Mouse (Mus musculus): ENCODE measurements around the gene Smarca2. TPM values are rescaled to one million over a fixed set of nuclear protein-coding genes. Genes with fewer than 3 reads are reported as not detected.
"Not testable (repeated sequence)": the region's sequence is repeated elsewhere in the genome, so short reads cannot be mapped to it uniquely, and the experiment has no call there.

Gene Smarca2
- total RNA-seq, 2 experiments from 2014 or later: 35.5 to 43.8 TPM

- no peak for DNase-seq
- intact Hi-C loops (cut with DNase I): loop anchor here (5.0 kb wide), 1 partner anchor 684 kb away; no protein-coding TSS in a partner anchor
Measured at GRCm38 (mm10) chr19:26733546-26734100, 128.8 kb downstream of the Smarca2 start.

DNA sequence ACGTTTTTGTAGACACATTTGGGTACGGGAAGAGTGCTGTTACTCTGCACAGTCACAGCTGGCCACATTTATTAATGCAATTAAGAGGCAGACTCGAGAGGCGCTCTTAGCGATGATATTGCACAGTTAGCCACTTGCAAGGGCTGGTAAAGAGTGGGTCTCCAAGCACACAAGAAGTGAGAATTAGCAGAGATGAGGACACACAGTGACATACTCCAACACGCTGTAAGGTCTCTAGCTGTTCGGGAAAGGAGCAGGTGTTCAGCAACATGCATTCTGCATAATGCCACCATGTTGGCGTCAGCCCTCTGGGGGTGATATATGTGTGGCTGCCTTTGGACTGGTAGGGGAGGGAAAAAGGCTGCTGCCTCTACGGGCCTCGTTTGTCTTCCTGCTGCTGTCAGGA lies 129.9 kb downstream of the Smarca2 start:
- DNase-seq: no peak
- intact Hi-C loops (cut with DNase I): loop anchor here (5.0 kb wide), 1 partner anchor 683 kb away; no protein-coding TSS in a partner anchor

- intact Hi-C loops (cut with DNase I): loop anchor here (5.0 kb wide), 1 partner anchor 1073 kb away; the partner anchor contains the start of gene Dmrt2
- not testable (repeated sequence) for DNase-seq
Measured at GRCm38 (mm10) chr19:26745021-26745420, 140.2 kb downstream of the Smarca2 start.

DNA sequence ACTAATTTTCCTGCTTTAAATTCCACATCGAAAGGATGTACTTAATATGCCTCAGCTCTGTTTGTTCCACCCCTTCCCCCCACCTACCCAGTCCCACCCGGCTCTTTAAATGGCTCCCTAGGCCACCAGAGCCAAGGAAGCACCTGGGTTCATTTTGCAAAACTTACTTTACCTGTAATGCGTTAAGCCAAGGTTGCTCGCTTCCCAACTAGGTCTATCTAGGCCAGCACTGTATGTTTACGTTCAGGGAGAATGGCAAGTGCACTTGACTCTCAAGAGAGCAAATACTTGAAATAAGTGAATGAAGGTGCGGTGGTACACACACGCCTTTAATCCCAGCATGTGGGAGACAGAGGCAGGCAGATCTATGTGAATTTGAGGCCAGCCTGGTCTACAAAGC lies 140.7 kb downstream of the Smarca2 start:
- intact Hi-C loops (cut with DNase I): loop anchor here (5.0 kb wide), 1 partner anchor 1073 kb away; the partner anchor contains the start of gene Dmrt2
- no peak for DNase-seq

DNA sequence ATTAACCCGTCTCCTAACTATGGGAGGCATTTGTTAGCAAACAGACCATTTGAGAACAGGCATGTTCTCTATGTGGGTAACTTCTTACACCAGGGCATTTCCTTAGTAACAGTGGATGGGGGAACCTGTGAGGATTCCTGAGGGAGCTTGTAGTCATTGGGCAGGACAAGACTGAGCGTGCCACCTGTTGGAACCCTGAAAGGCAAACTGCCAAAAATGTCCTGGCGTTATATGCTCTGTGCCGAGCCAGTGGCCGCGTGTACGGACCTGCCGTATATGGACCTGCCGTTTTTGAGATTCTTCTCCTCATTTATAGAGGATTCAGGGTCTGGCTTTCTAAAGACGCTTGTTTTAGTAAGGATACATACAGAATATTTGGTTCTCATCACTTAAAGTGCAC lies 141.4 kb downstream of the Smarca2 start:
- intact Hi-C loops (cut with DNase I): loop anchor here (5.0 kb wide), 1 partner anchor 1074 kb away; the partner anchor contains the start of gene Dmrt2
- DNase-seq: no peak

GRCm38 (mm10) chr19:26746709-26747467 lies 142.0 kb downstream of the Smarca2 start:
- intact Hi-C loops (cut with DNase I): loop anchor here (5.0 kb wide), 1 partner anchor 1075 kb away; the partner anchor contains the start of gene Dmrt2
- DNase-seq: no peak

- peak; percentile 38 to 53 for DNase-seq
- intact Hi-C loops (cut with DNase I): loop anchor here (2.0 to 5.0 kb wide), 2 partner anchors 141 to 1076 kb away; partner anchors contain the start of gene Dmrt2
Measured at GRCm38 (mm10) chr19:26747571-26748539, 143.0 kb downstream of the Smarca2 start.

GRCm38 (mm10) chr19:26748676-26749075 lies 143.8 kb downstream of the Smarca2 start:
- no peak for DNase-seq
- intact Hi-C loops (cut with DNase I): loop anchor here (2.0 to 5.0 kb wide), 2 partner anchors 142 to 1076 kb away; partner anchors contain the start of gene Dmrt2

DNA sequence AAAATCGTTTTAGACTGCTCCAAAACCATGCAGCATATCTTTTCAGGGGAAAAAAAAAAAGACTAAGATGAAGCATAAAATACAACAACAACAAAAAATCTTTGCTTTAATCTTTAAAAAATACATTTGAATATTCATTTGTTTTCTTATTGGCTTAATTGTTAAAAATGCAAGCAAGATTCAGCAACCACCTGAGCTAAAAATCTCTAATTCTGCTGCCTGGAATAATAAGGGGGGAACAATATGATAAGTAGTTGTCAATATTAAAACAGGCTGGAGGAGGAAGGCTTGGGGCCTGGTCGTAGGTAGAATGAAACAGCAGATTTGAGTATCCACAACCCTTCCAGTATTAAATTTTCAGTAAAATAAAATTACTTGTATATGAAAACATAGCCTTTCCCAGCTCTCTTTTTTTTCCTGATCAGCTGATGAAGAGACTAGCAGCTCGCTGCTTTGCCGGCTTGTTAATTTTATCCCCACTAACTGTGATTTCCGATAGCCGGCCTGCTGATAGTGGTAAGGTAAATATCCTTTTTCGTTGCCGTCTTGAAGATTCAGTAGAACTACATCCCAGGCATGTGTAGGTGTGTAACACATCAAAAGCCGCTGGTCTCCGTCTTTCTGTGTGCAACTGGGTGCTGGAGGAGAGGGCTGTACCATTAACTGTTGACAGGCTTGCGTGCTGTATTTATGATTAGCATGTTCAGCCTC lies 144.7 kb downstream of the Smarca2 start:
- intact Hi-C loops (cut with DNase I): loop anchor here (2.0 to 5.0 kb wide), 2 partner anchors 143 to 1077 kb away; partner anchors contain the start of gene Dmrt2

GRCm38 (mm10) chr19:26752611-26753163 lies 147.8 kb downstream of the Smarca2 start:
- DNase-seq: no peak
- intact Hi-C loops (cut with DNase I): no loop called here

More for the DNA sequence above, 144.7 kb downstream of the Smarca2 start:
- DNase-seq: no peak

DNA sequence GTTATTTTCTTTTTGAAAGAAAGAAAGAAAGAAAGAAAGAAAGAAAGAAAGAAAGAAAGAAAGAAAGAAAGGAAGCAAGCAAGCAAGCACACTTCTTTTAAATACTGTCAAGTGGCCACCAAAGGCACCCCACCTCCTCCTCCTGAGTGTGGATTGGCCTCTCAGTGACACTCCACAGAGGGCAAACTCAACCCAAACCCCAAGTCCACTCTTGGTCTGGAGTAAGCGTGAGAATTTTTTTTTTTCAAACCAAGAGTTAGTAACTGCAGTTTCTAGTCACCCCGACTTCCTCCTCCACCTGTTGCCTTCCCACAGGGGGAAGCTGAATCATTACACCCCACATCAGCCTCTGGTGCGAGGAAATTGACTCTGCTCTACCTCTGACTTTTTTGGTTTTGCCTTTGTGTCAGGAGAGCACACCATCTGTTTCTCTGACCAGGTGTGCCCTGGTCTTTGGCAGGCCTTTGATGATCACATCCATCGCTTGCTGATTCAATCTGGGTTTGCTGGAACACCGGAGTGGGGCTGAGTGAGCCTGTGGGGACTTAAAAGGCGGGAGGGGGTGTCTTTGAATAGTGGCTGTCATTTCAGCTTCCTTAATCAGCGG lies 148.5 kb downstream of the Smarca2 start:
- no peak for DNase-seq
- intact Hi-C loops (cut with DNase I): no loop called here

DNA sequence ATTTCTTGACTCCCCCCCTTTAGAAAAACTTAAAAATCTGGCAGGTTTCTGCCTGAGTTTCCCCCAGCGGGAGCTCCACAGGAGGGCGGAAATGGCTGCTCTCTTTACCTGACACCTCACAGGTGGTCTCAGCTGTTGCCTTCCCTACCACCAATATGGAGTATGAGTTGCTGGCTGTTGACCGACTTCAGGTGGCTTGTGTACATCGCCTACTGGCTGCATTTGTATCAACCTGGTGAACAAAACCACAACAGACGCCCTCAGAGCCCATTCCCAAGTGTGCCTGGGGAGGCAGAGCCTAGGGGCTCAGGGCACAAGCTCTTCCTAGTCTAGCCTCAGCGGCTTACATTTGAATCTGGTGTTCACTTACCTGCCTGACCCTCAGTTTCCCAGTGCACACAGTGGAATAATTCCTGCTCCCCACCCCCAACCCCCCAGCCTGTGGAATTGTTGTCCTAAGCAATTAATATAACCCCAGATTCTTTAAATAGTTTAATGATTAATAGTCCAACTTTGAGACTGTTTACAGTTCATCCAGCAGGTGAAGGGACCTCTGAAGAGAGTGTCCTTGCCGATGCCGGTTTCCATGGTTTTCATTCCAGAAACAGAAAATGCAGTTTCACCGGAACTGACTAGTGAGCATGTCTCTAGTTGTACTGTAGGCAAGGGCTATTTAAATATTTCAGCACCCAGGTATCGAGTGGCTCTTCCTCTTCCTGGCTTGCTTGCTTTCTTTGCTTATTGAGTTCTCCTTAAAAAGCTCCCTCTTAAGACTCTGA lies 149.4 kb downstream of the Smarca2 start:
- intact Hi-C loops (cut with DNase I): no loop called here
- no peak for DNase-seq

GRCm38 (mm10) chr19:26755991-26756390 lies 151.1 kb downstream of the Smarca2 start:
- intact Hi-C loops (cut with DNase I): no loop called here

GRCm38 (mm10) chr19:26756399-26756798 lies 151.5 kb downstream of the Smarca2 start:
- DNase-seq: no peak
- intact Hi-C loops (cut with DNase I): no loop called here

More at GRCm38 (mm10) chr19:26755991-26756390, 151.1 kb downstream of the Smarca2 start:
- DNase-seq: no peak

DNA sequence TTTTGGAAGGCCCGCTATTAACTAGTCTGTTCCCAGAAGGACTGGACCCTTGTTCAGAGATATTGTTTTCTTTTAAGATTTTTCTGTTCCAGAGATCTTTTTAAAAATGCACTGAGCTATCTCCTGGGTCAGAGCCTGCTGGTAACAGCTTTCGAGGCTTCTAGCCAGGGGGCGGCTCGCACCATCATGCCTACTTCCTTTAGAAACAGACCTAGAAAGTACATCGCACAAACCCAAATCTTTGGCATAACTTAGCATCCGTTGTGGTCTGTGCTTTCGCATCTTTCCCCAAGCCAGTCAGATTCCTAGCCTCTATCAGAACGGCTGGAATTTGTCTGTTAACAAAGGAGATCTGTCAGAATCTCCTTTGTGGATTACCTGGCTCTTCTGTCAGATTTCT lies 153.3 kb downstream of the Smarca2 start:
- DNase-seq: no peak
- intact Hi-C loops (cut with DNase I): no loop called here

GRCm38 (mm10) chr19:26758620-26759019 lies 153.8 kb downstream of the Smarca2 start:
- no peak for DNase-seq
- intact Hi-C loops (cut with DNase I): no loop called here

- intact Hi-C loops (cut with DNase I): no loop called here
- DNase-seq: no peak
Measured at GRCm38 (mm10) chr19:26759295-26759694, 154.4 kb downstream of the Smarca2 start.

GRCm38 (mm10) chr19:26761257-26761656 lies 156.4 kb downstream of the Smarca2 start:
- no peak for DNase-seq
- intact Hi-C loops (cut with DNase I): no loop called here
